ENCODE assay signal across 21 mouse cellular contexts in genomic region chr5:34230599-34231485, GRCm38 (mm10). TPM values are rescaled to one million over a fixed set of nuclear protein-coding genes. Genes with fewer than 3 reads are reported as not detected.
DNase-seq lines count a peak whose midpoint lies in the region; TF ChIP-seq lines count a peak whose summit lies in the region.
"Had no signal": no experiment of that assay in that cellular context is flagged by ENCODE, and none has a peak within 500 bp of the region (broad histone marks: within the 10 kb centered on the region; RNA-seq: fewer than 3 reads in every experiment).

No protein-coding gene starts in this region.

- 0 out of 2 replicates have a peak, but pooled peaks have one; percentile 12 for TF ChIP-seq CTCF in thymus, adult 2 months (IDR thresholded peaks at IDR 0.05; ENCODE audit: borderline replicate concordance, control insufficient read depth, extremely low read depth, insufficient read depth, low read length, poor library complexity)
- TF ChIP-seq CTCF in kidney, adult 2 months (conservative IDR thresholded peaks at IDR 0.05; ENCODE audit: insufficient read depth, insufficient read length, low read depth, low read length) = no peak

- H3K27ac ChIP-seq in thymus, adult 2 months (ENCODE audit: control insufficient read depth, insufficient read depth, low read length) = peak overlapping the region; percentile 98
- no peak overlapping the region for H3K27ac ChIP-seq in kidney, adult 2 months (ENCODE audit: insufficient read depth, low read depth, low read length)
- H3K27ac ChIP-seq: forebrain, embryonic 10.5 days; hindbrain, embryonic 14.5 days; limb, embryonic 12.5 days; liver, embryonic 15.5 days; midbrain, embryonic 13.5 days had no signal

- DNase-seq in cerebellum, adult 9-10 months = peak; percentile 55
- no peak for DNase-seq in cerebellum, adult 11 months
- DNase-seq in thymus, adult 2 months = peak; percentile 33
- no peak for DNase-seq in thymus, postnatal 10 days (ENCODE audit: low spot score in 2 of 2)
- peak; percentile 50 for DNase-seq in induced T-regulatory cell, adult 2 months (ENCODE audit: low read depth)
- peak; percentile 36 to 37 for DNase-seq in thymus, postnatal 36 days
- no peak for DNase-seq in kidney, adult 2 months
- no peak for DNase-seq in right cerebral cortex, adult 18-20 months
- DNase-seq: adrenal gland, adult 8-10 months; gastrocnemius, postnatal 36 days; kidney, adult 11 months; kidney, postnatal 4 days; lung, postnatal 4 days; right cerebral cortex, postnatal 14 days had no signal

- H3K27me3 ChIP-seq in thymus, adult 2 months (ENCODE audit: control insufficient read depth, insufficient read depth, low read length) = no peaks in the 10 kb centered on the region
- no peaks in the 10 kb centered on the region for H3K27me3 ChIP-seq in kidney, adult 2 months (replicated peaks; ENCODE audit: control insufficient read depth, insufficient read depth, low read length)
- H3K27me3 ChIP-seq: limb, embryonic 12.5 days; liver, embryonic 15.5 days; midbrain, embryonic 13.5 days had no signal

- 38% methylated on average over 9 of the region's 9 CpGs for WGBS in thymus, adult 2 months
- WGBS in kidney, adult 2 months = 87% methylated on average over 9 of the region's 9 CpGs

- H3K4me1 ChIP-seq in thymus, adult 2 months (replicated peaks; ENCODE audit: control insufficient read depth, insufficient read depth, low read length) = peaks cover 70% of the 10 kb centered on the region
- no peaks in the 10 kb centered on the region for H3K4me1 ChIP-seq in kidney, adult 2 months (ENCODE audit: control insufficient read depth, insufficient read depth, low read length)
- H3K4me1 ChIP-seq: forebrain, embryonic 10.5 days; liver, embryonic 15.5 days; midbrain, embryonic 13.5 days had no signal

- TF ChIP-seq POLR2A in thymus, adult 2 months (IDR thresholded peaks at IDR 0.05; ENCODE audit: control insufficient read depth, extremely low read depth, insufficient read depth, low read length, poor library complexity) = no peak
- TF ChIP-seq POLR2A in kidney, adult 2 months (IDR thresholded peaks at IDR 0.05; ENCODE audit: low read depth, low read length) = no peak

- peak overlapping the region; percentile 12; the same call in 1 of the 2 replicates for H3K4me3 ChIP-seq in thymus, adult 2 months (ENCODE audit: control insufficient read depth, insufficient read depth, low read length)
- H3K4me3 ChIP-seq in kidney, adult 2 months (ENCODE audit: insufficient read depth, low read depth, low read length) = no peak overlapping the region
- H3K4me3 ChIP-seq: forebrain, embryonic 10.5 days; limb, embryonic 12.5 days; liver, embryonic 15.5 days; midbrain, embryonic 13.5 days; myocyte had no signal

- no peaks in the 10 kb centered on the region for H3K36me3 ChIP-seq in thymus, adult 2 months (ENCODE audit: control insufficient read depth, insufficient read depth, low read length)
- H3K36me3 ChIP-seq in kidney, adult 2 months (ENCODE audit: control insufficient read depth, insufficient read depth, low read length) = no peaks in the 10 kb centered on the region
- H3K36me3 ChIP-seq: forebrain, embryonic 10.5 days; G1E; limb, embryonic 12.5 days; liver, embryonic 15.5 days; midbrain, embryonic 13.5 days had no signal

RNA-seq across cellular contexts. Expression of gene Mxd4, which starts 43.3 kb away (rescaled TPM):
- polyA plus RNA-seq in thymus, adult 2 months (2012; rRNA removed) = 515 and 525 TPM in 2 replicates
- polyA plus RNA-seq in kidney, adult 2 months (2012; rRNA removed) = 143 and 164 TPM in 2 replicates

RNA-seq across cellular contexts. Expression of gene Zfyve28, which starts 57.4 kb away (rescaled TPM):
- 30.1 and 39.1 TPM in 2 replicates for polyA plus RNA-seq in thymus, adult 2 months (2012; rRNA removed)
- 0.33 and 0.36 TPM in 2 replicates for polyA plus RNA-seq in kidney, adult 2 months (2012; rRNA removed)
- polyA plus RNA-seq: G1E had no signal

RNA-seq across cellular contexts. Expression of gene Cfap99, which starts 57.6 kb away (rescaled TPM):
- not detected in 2 replicates for polyA plus RNA-seq in thymus, adult 2 months (2012; rRNA removed)
- 0.05 TPM in 1 of 2 replicates, not detected in the other for polyA plus RNA-seq in kidney, adult 2 months (2012; rRNA removed)
- polyA plus RNA-seq: forebrain, embryonic 10.5 days; G1E; limb, embryonic 12.5 days; liver, embryonic 15.5 days; midbrain, embryonic 13.5 days had no signal

Comparison
In these comparisons a context has a peak if more than half of its experiments do, and no peak if none do; other contexts are left out.
1. DNase-seq: peak in cerebellum, adult 9-10 months (single experiment), thymus, adult 2 months (single experiment), induced T-regulatory cell, adult 2 months (single experiment) and thymus, postnatal 36 days (2 of 2); none in cerebellum, adult 11 months (single experiment), thymus, postnatal 10 days (0 of 2), kidney, adult 2 months (single experiment) and right cerebral cortex, adult 18-20 months (single experiment).
2. RNA of gene Zfyve28, which starts 57.4 kb away (polyA plus RNA-seq): 30.1 to 39.1 TPM in thymus, adult 2 months; 0.33 to 0.36 TPM in kidney, adult 2 months; every median in the first group is over 10 times any median in the second.